Mouse (Mus musculus) right cerebral cortex, adult 2 months (tissue): Measurements from ENCODE around the gene Gm47955.
"Not testable (repeated sequence)": the region's sequence is repeated elsewhere in the genome, so short reads cannot be mapped to it uniquely, and the experiment has no call there.

ENCODE experiments used
- DNase-seq, 2 experiments: peaks; one replicate each; pipeline ENCODE4 v3.0.0; 2021 to 2022; ENCODE audit warnings: low spot score in 2 of 2

Gm47955 gene

GRCm38 (mm10) chr1:82959870-82960385 lies at the start of gene Gm47955:
TSS of gene Gm47955 (plus strand) at chr1:82960286.
- DNase-seq: no peak

GRCm38 (mm10) chr1:82913025-82913424 lies 47.1 kb upstream of the Gm47955 start, which contains the start of gene A030005L19Rik:
TSS of gene A030005L19Rik (plus strand) at chr1:82913325.
- DNase-seq: no peak

DNA sequence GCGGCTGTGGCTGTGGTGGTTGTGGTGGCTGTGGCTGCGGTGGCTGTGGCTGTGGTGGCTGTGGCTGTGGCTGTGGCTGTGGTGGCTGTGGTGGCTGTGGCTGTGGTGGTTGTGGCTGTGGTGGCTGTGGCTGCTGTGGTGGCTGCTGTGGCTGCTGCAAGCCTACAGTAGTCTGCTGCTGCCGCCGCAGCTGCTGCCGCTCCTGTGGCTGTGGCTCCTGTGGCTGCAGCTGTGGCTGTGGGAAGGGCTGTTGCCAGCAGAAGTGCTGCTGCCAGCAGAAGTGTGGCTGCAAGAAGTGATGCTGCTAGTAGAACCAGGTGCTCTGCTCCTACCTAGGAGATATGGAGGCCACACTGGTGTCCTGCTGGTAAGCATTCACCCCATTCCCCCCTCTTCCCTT lies 46.7 kb upstream of the Gm47955 start:
- DNase-seq: not testable (repeated sequence)

DNA sequence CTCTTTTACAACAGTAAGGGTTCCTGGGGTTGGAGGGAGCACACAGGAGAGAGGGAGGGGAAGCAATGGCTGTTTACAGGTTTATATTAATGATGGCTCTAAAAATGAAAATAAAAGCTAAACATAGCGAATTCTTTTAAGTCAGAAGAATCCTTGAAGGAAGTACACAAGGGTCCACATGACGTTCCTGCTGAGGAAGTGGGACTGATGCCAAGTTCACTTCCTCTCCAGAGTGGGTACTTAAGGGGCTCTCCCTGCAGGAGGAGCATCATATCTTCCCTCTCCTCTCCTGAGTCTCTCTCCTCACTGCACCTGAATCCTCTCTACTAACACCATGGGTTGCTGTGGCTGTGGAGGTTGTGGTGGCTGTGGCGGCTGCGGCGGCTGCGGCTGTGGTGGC lies 35.4 kb upstream of the Gm47955 start, which contains the start of gene A030014E15Rik:
Gene A030014E15Rik, plus strand, starts transcription at position 268 of the 400 bp plus-strand sequence.
- no peak for DNase-seq

DNA sequence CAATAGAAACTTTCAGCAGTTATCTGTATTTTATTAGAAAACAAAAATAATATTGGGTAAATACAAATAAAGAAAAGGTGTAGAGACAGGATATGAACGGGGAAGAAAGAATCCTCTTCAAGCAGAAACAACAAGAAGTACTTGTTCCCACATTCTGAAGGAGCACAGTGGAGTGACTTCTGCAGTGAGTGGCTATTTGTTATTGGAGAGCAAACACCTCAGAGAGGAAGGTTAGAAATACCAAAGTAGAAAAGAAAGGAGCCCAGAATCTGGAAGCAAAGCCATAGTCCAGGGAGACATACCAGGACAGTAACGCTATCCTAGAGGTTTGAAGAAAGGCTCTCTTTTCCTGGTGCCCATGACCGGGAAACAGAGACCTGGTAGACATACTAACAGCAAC lies 29.5 kb upstream of the Gm47955 start:
- DNase-seq: not testable (repeated sequence)

- not testable (repeated sequence) for DNase-seq
Measured at GRCm38 (mm10) chr1:82931326-82931725, 28.8 kb upstream of the Gm47955 start, which contains the start of gene Gm6217. TSS of gene Gm6217 (minus strand) at chr1:82931399.

GRCm38 (mm10) chr1:82938666-82939065 lies 21.4 kb upstream of the Gm47955 start:
- DNase-seq: no peak

GRCm38 (mm10) chr1:82942505-82942904 lies 17.6 kb upstream of the Gm47955 start:
- not testable (repeated sequence) for DNase-seq

DNA sequence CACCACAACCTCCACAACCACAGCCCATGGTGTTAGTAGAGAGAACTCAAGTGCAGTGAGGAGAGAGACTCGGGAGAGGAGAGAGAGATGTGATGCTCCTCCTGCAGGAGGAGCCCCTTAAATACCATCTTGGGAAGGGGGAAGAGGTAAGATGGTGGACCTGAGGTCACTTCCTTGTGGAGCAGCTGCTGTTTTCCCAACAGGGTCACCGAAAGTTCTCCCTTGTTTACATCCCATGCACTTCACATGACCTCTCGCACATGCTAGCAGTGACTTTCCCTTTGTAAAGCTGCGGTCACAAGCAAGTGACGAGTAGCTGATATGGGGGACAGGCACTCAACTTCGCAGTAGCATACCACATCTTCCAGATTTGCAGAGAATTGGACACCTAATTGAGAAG lies 16.8 kb upstream of the Gm47955 start, which contains the start of gene A030003K21Rik:
Gene A030003K21Rik, minus strand, starts transcription at position 94 of the 400 bp plus-strand sequence.
- not testable (repeated sequence) for DNase-seq

- not testable (repeated sequence) for DNase-seq
Measured at GRCm38 (mm10) chr1:82946029-82946428, 14.1 kb upstream of the Gm47955 start.

DNA sequence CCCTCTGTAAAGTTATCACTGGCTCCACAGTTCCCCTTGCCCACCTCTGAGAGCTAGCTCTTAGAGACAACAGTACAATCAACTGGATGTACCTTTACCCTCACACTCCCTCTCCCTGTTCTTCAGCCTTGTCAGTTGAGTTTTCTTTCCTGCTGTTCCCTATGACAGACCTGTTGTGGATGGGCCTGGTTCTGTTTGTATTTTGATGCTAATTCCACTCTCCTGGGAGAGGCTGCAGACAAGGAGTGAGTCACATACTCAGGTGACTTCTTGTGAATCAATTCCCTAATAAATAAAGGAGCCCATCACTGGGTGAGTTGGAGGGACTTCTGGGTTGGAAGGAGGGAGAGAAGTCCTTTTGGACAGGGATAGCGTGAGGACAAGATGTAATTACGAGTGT lies 11.5 kb upstream of the Gm47955 start:
- DNase-seq: no peak

DNA sequence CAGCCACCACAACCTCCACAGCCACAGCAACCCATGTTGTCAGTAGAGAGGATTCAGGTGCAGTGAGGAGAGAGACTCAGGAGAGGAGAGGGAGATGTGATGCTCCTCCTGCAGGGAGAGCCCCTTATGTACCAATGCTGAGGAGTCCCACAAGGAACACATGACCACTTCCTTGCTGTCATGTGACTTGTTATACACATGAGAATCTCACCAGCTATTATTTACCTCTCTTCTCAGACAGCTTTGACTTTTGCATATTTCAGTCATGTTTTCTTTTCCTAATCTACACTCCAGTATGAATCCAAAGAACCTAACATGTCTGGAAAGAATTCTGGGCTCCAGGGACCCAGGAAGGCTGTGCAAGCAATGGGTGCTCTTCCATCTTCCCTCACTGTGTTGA lies 4.2 kb upstream of the Gm47955 start, which contains the start of gene Gm7544:
Gene Gm7544, minus strand, starts transcription at position 101 of the 400 bp plus-strand sequence.
- not testable (repeated sequence) for DNase-seq

GRCm38 (mm10) chr1:82966413-82966812 lies 6.3 kb downstream of the Gm47955 start:
- no peak for DNase-seq

DNA sequence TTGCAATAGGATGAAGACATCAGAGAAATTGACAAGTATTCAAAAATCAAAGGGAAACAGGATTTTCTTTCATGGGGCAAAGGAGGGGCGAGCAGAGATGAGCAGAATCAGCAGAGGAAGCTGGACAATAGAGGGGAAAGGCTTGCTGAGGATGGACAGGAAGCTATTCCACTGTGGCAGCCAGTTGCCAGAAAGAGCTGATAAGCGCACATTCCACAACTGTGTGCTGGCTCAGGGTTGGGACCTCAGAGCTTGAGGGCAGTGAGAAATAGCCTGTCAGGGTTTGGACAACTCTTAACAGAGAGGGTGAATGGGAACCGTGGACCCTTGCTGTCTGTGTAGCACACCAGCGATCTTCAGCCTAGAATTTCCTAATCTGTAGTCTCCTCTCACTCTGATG lies 12.0 kb downstream of the Gm47955 start:
- DNase-seq: no peak

DNA sequence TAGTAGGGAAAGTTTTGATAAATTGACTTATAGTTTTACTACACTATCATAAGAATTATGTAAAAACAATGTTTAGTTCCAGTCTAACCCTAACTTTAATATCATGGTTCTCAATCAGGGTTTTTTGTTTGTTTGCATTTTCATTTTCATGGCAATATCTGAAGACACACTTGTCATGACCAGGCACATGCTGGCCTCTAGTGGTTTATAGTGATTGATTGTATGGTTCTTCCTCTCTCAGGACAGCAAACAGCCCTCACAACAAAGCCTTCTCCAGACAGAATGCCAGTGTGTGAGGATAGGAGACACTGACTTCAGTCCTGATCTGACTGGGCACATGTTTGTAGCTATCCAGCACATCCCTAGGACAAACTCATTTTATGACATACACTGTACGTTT lies 13.2 kb downstream of the Gm47955 start:
- no peak for DNase-seq

GRCm38 (mm10) chr1:82973901-82974300 lies 13.8 kb downstream of the Gm47955 start:
- DNase-seq: no peak

- no peak for DNase-seq
Measured at GRCm38 (mm10) chr1:82974342-82974741, 14.3 kb downstream of the Gm47955 start.

GRCm38 (mm10) chr1:82975750-82976149 lies 15.7 kb downstream of the Gm47955 start:
- no peak for DNase-seq

DNA sequence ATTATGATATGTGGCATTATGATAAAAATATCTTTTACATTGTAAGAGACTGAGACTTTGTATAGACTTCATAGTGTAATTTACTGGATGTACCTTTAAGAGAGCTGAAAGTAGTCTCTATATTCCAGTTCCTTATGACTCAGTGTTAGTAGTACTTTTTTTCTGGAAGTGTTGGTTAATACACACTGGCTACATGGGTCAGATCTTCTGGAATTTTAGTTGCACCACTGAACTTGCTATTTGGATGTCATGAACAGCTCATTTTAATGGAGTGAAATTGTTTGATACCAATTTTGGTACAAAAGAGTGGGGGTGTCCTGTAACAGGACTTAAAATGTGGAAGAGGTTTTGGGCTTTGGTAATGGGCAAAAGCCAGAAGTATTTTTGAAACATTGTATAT lies 17.8 kb downstream of the Gm47955 start:
- no peak for DNase-seq

DNA sequence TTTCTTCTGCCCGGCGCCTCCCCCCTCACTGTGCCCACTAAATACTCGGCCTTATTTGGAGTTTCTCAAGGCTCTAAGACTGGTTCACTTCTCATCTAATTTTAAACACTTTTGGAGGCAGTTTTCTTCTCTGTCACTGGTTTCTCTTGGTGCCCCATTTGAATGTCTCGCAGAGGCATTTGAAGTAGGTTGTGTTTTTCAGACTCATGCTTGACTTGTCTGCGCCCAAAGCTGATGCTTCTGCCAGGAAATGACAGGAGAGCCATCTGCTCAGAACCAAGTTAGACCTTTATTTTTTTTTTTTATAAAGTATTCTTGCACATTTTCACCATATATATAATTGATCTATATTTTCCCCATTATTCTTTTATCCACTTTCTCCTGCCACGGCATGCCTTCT lies 26.7 kb downstream of the Gm47955 start:
- DNase-seq: no peak

DNA sequence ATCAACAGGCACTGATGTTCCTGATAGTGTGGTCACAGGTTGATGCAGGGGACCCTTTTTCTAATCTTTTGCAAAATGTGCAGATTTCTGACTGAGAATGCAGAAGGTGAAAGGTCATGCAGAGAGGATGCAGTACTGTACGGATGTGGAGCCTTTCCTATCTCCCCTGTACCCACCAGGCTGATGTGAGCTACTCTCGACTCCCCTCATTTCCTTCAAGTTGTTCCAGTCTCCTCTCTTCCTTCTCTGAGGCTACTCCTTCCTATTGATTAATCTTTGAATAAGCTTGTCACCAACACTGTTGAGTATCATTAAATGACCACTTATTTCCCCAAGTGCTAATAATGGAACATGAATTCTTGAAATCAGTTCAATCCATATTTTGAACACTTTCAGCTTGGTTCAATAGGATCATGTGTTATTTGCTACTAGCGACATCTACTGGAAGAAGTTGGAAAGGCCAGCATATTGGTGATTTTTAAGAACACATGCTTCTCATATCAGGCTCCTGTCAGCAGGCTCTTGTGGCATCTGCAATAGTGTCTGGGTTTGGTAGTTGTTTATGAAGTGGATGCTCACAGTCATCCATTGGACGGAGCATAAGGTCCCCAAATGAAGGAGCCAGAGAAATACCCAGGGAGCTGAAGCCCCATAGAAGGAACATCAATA lies 27.6 kb downstream of the Gm47955 start:
- peak; percentile 58 to 73 for DNase-seq

DNA sequence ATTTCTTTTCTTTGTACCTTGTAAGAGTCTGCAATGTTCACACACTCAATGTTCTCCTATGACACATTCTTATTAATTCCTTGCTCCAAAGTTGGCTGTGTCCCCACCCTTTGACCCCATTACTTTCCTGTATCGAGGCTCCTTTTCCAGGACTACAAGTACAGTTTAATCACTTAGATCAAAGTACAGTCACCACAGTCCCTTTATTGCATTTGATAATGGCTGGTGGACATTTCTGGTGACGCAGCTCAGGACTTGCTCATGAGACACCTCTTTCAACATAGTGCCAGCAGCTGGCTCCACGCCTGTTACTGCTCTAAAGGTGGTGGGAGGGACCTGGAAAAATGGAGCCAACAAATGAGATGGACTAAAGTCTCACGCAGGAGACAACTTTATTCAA lies 31.0 kb downstream of the Gm47955 start:
- no peak for DNase-seq

DNA sequence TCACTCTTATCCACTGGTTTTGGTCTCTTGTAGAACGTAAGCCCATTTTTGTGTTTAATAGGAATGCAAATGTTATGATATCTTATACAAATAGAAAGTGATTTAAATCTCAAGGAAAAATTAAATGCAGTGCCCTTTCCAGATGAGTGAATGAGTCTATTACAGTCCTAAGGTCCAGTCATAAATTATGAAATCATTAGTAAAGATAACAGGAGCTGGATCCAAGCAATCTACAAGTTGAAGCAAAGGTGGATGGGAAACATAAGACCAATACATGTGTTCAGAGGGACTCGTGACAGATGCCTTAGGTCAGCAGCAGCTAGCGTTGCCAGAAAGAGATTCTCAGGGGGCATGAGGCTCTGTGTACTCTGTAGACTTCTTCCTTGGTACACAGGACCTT lies 31.5 kb downstream of the Gm47955 start:
- DNase-seq: no peak
